Mouse (Mus musculus): ENCODE data around the gene Zc3h12a. TPM values are rescaled to one million over a fixed set of nuclear protein-coding genes. Genes with fewer than 3 reads are reported as not detected.

The Zc3h12a gene
- total and polyA plus RNA-seq, 3 experiments, result 2.1 to 13.4 (median 7.7) TPM

DNA sequence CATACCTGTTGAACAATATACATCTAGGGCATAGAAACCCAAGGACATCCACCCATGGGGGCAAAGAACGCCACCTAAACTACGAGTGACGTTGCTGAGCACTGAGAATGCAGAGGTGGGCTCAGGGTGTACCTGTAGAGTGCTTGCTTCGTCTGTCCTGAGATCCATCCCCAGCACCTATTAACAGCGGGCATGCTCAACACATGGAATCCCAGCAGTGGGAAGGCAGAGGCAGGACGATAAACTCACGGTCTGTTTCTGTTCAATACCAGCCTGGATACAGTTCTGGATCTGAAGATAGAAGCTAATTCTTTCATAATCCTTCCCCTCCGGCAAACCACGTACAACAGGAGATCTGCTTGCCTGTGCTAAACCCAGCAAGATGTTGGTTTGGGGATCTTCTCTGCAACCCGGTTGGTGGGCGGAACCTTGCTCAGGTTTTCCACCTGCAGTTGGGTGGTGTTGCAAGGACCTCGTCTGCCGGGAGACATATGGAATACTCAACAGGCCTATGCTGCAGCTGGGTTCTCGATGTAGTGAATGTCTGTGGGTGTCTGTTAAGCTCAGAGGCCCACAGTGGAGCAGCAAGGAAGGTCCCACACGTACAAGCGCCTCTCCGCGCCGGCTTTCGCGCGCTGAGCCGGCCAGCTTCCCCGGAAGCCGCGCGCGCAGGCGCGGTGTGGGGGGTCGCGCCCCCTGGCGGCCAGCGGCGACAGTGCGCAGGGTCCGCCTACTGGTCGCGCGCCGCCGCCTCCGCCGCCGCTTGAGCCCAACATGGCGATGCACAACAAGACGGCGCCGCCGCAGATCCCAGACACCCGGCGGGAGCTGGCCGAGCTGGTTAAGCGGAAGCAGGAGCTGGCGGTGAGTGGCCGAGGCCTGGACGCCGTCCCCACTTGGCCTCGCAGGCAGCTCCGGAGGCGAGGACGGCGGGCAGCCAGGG is 43.0 kb downstream of the Zc3h12a start, which contains the start of gene Meaf6:
Meaf6 (plus strand) TSS at position 732 of the 943 bp plus-strand sequence.
- peak; percentile 53 for TF ChIP-seq ZMIZ1 (IDR thresholded peaks at IDR 0.05; ENCODE audit: low read depth, low read length)
- TF ChIP-seq MAZ (IDR thresholded peaks at IDR 0.05; ENCODE audit: low read depth, low read length), result no peak
- no peak for TF ChIP-seq BHLHE40 (IDR thresholded peaks at IDR 0.05; ENCODE audit: low read depth, low read length)
- peak; percentile 89 for TF ChIP-seq NELFE (IDR thresholded peaks at IDR 0.05; ENCODE audit: low read depth, low read length)
- no peak for TF ChIP-seq ETS1 (conservative IDR thresholded peaks at IDR 0.05; ENCODE audit: low read depth, low read length)
- no peak for TF ChIP-seq TBP (conservative IDR thresholded peaks at IDR 0.05; ENCODE audit: low read depth, low read length)
- TF ChIP-seq MAFK (IDR thresholded peaks at IDR 0.05; ENCODE audit: insufficient replicate concordance, low read length), result no peak
- no peak for TF ChIP-seq RCOR1 (conservative IDR thresholded peaks at IDR 0.05; ENCODE audit: low read depth, low read length)
- TF ChIP-seq SMC3 (IDR thresholded peaks at IDR 0.05; ENCODE audit: low read depth, low read length), result no peak
- TF ChIP-seq E2F4 (IDR thresholded peaks at IDR 0.05; ENCODE audit: insufficient replicate concordance, low read depth, low read length), result peak; percentile 74; the same call in 1 of the 2 replicates
- TF ChIP-seq SIN3A (IDR thresholded peaks at IDR 0.05; ENCODE audit: low read length), result peak; percentile 89
- TF ChIP-seq JUND (conservative IDR thresholded peaks at IDR 0.05; ENCODE audit: low read depth, low read length), result no peak
- TF ChIP-seq MXI1 (IDR thresholded peaks at IDR 0.05; ENCODE audit: low read depth, low read length), result peak; percentile 84
- TF ChIP-seq KAT2A (IDR thresholded peaks at IDR 0.05; ENCODE audit: insufficient replicate concordance, low read length), result 0 out of 2 replicates have a peak, but pooled peaks have one; percentile 17
- peak; percentile 21 to 89; a peak in 3 of 4 replicates for TF ChIP-seq CTCF (conservative IDR thresholded peaks at IDR 0.05 in 1 of 2, IDR thresholded peaks at IDR 0.05 in 1 of 2; ENCODE audit: low read depth in 2 of 2, low read length in 2 of 2)
- TF ChIP-seq GABPA (IDR thresholded peaks at IDR 0.05; ENCODE audit: insufficient replicate concordance, low read depth, low read length), result no peak
- TF ChIP-seq MYC (IDR thresholded peaks at IDR 0.05; ENCODE audit: low read depth, low read length), result 0 out of 2 replicates have a peak, but pooled peaks have one; percentile 9
- peak; percentile 92 for TF ChIP-seq ELF1 (IDR thresholded peaks at IDR 0.05; ENCODE audit: low read depth, low read length)
- no peak for TF ChIP-seq ZNF384 (IDR thresholded peaks at IDR 0.05; ENCODE audit: low read depth, low read length)
- no peak; the same call in 1 of the 2 replicates for TF ChIP-seq UBTF (IDR thresholded peaks at IDR 0.05; ENCODE audit: low read depth, low read length)
- peak; percentile 92 for TF ChIP-seq TCF12 (IDR thresholded peaks at IDR 0.05; ENCODE audit: low read depth, low read length)
- 0 out of 2 replicates have a peak, but pooled peaks have one; percentile 18 for TF ChIP-seq MEF2A (IDR thresholded peaks at IDR 0.05; ENCODE audit: borderline replicate concordance, low read depth, low read length)
- TF ChIP-seq PAX5 (IDR thresholded peaks at IDR 0.05; ENCODE audit: low read length), result no peak
- TF ChIP-seq EP300 (IDR thresholded peaks at IDR 0.05; ENCODE audit: low read length), result no peak
- no peak for TF ChIP-seq USF2 (conservative IDR thresholded peaks at IDR 0.05; ENCODE audit: low read depth, low read length)
- no peak for TF ChIP-seq JUN (IDR thresholded peaks at IDR 0.05; ENCODE audit: insufficient read depth, low read depth, low read length)
- no peak; the same call in 1 of the 2 replicates for TF ChIP-seq POLR2AphosphoS2 (IDR thresholded peaks at IDR 0.05; ENCODE audit: low read depth, low read length)
- TF ChIP-seq NRF1 (IDR thresholded peaks at IDR 0.05; ENCODE audit: low read depth, low read length), result peak; percentile 94
- no peak for TF ChIP-seq ZC3H11A (IDR thresholded peaks at IDR 0.05; ENCODE audit: low read depth, low read length)
- no peak for TF ChIP-seq CHD1 (IDR thresholded peaks at IDR 0.05; ENCODE audit: low read depth, low read length)
- TF ChIP-seq IRF4 (IDR thresholded peaks at IDR 0.05; ENCODE audit: low read depth, low read length), result no peak
- TF ChIP-seq HCFC1 (IDR thresholded peaks at IDR 0.05; ENCODE audit: low read depth, low read length), result no peak
- peak; percentile 94 for TF ChIP-seq POLR2A (IDR thresholded peaks at IDR 0.05; ENCODE audit: low read depth, low read length)
- TF ChIP-seq RAD21 (IDR thresholded peaks at IDR 0.05; ENCODE audit: low read depth, low read length), result no peak; the same call in 1 of the 2 replicates
- TF ChIP-seq USF1 (IDR thresholded peaks at IDR 0.05; ENCODE audit: low read depth, low read length), result no peak
- dilution Hi-C loops (cut with MboI; ENCODE audit: extremely low pct_ligation_motif_present, extremely low pct_unique_long_range_greater_than_20kb, low sequenced_read_pairs) (no loop called here), in situ Hi-C loops (cut with MboI; ENCODE audit: low pct_ligation_motif_present, low pct_unique_long_range_greater_than_20kb, low sequenced_read_pairs) (no loop called here)
- Histone ChIP-seq H3K9ac (ENCODE audit: insufficient read depth, low read depth) (peak within 1 kb of the TSS; percentile 81), H3K4me1 (ENCODE audit: control insufficient read depth in 1 of 2, insufficient read depth in 2 of 2) (peaks cover 2 to 24% of the 10 kb centered on the region in 2 experiments; a peak in 2 of 4 replicates), H3K79me2 (replicated peaks; ENCODE audit: control insufficient read depth, extremely low read depth, insufficient read depth, poor library complexity, severe bottlenecking) (peaks cover 11% of the 10 kb centered on the region; the same call in 1 of the 2 replicates), H3K27me3 (replicated peaks) (no peaks in the 10 kb centered on the region), H3K9me3 (replicated peaks; ENCODE audit: low read length) (peaks cover 4% of the 10 kb centered on the region), H3K27ac (ENCODE audit: insufficient read depth, low read depth) (peak within 1 kb of the TSS; percentile 75), H3K4me3 (replicated peaks in 1 of 3; ENCODE audit: low read depth in 2 of 3, low read length in 2 of 3, poor library complexity in 1 of 3) (peak within 1 kb of the TSS; percentile 78 to 96 (median 87)), H3K36me3 (replicated peaks in 1 of 2; ENCODE audit: control insufficient read depth in 1 of 2, insufficient read depth in 1 of 2, low read length in 1 of 2) (peaks cover 16 to 45% of the 10 kb centered on the region in 2 experiments), H3K4me2 (ENCODE audit: insufficient read depth, low read depth, poor library complexity, severe bottlenecking) (peak within 1 kb of the TSS; percentile 93)
- DNase-seq (ENCODE audit: extremely low read depth), result peak; percentile 78
